Mouse (Mus musculus) hindbrain, embryonic 15.5 days (tissue): ENCODE measurements around the gene Ccdc13. TPM values are rescaled to one million over a fixed set of nuclear protein-coding genes. Genes with fewer than 3 reads are reported as not detected.
A peak's percentile ranks its signal among the peaks of the same experiment; 100 is the strongest.

ENCODE experiments used
- ATAC-seq: fragments of 200-750 bp; cut with Nextera tagmentation; 2 replicates; pipeline ENCODE4 v1.8.0; 2017; ENCODE audit warnings: low read depth, moderate number of reproducible peaks, moderate TSS enrichment; ENCODE audit not compliant: low FRiP score
- H3K27ac ChIP-seq: fragments of 300-500 bp; sonication (generic); replicated peaks from 2 replicates; pipeline ENCODE4 v1.5.1; 2015; ENCODE audit warnings: mild to moderate bottlenecking, inconsistent platforms
- H3K27me3 ChIP-seq: fragments of 300-500 bp; sonication (generic); 2 replicates; pipeline ENCODE4 v1.6.1; 2015; ENCODE audit warnings: control low read depth, inconsistent platforms
- H3K36me3 ChIP-seq: fragments of 300-500 bp; sonication (generic); 2 replicates; pipeline ENCODE4 v1.6.1; 2015; ENCODE audit warnings: control low read depth, inconsistent platforms
- H3K4me1 ChIP-seq: fragments of 300-500 bp; sonication (generic); replicated peaks from 2 replicates; pipeline ENCODE4 v1.6.1; 2015; ENCODE audit warnings: control low read depth, inconsistent platforms
- H3K4me2 ChIP-seq: fragments of 300-500 bp; sonication (generic); 2 replicates; pipeline ENCODE4 v1.6.1; 2015; ENCODE audit warnings: moderate library complexity, mild to moderate bottlenecking, inconsistent platforms
- H3K4me3 ChIP-seq: fragments of 300-500 bp; sonication (generic); 2 replicates; pipeline ENCODE4 v1.5.1; 2015; ENCODE audit warnings: mild to moderate bottlenecking, inconsistent platforms
- H3K9ac ChIP-seq: fragments of 300-500 bp; sonication (generic); 2 replicates; pipeline ENCODE4 v1.6.1; 2015; ENCODE audit warnings: inconsistent platforms
- H3K9me3 ChIP-seq: fragments of 300-500 bp; sonication (generic); 2 replicates; pipeline ENCODE4 v1.6.1; 2016; ENCODE audit warnings: control low read depth, inconsistent platforms
- WGBS: fragments of 180-500 bp; shearing (Covaris S2); methylation state at CpG from one replicate; pipeline ENCODE4 v1.1.7; 2015; 5-methylcytosine and 5-hydroxymethylcytosine counted together
- polyA plus RNA-seq: library from polyadenylated mRNA; unstranded; fragments of >200 nt; fragmentation: Nextera tagmentation; extraction: Ambion mirVana; gene quantifications from 2 replicates; pipeline ENCODE4 v1.2.1, GENCODE M21; 2015

Gene Ccdc13
- polyA plus RNA-seq, 1 experiment from 2014 or later: 3.5 TPM

DNA sequence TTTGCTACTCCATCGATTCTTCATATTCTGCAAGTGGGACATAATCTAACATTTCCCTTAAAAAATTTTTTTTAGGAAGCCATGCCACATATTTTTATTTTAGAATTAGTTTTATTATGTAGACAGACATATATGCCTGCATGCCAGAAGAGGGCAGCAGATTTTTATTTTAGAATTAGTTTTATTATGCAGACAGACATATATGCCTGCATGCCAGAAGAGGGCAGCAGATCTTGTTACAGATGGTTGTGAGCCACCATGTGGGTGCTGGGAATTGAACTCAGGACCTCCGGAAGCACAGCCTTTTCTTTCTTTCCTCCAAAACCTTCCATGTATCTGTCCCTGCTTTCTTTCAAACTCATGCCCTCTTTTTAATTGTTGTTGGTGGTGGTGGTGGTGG lies 3.7 kb upstream of the Ccdc13 start:
- H3K9ac ChIP-seq: no peak overlapping the region
- no peaks in the 10 kb centered on the region for H3K9me3 ChIP-seq
- H3K4me2 ChIP-seq: no peak overlapping the region
- 100% methylated on average over 2 of the region's 2 CpGs for WGBS
- no peaks in the 10 kb centered on the region for H3K27me3 ChIP-seq
- no peak for ATAC-seq
- H3K27ac ChIP-seq: no peak overlapping the region
- peaks cover 10% of the 10 kb centered on the region for H3K4me1 ChIP-seq
- H3K36me3 ChIP-seq: no peaks in the 10 kb centered on the region
- H3K4me3 ChIP-seq: no peak overlapping the region

GRCm38 (mm10) chr9:121839622-121839965 lies 333 bp upstream of the Ccdc13 start:
- no peaks in the 10 kb centered on the region for H3K9me3 ChIP-seq
- peak overlapping the region; percentile 80 for H3K4me2 ChIP-seq
- H3K27ac ChIP-seq: no peak overlapping the region
- H3K27me3 ChIP-seq: no peaks in the 10 kb centered on the region
- peak overlapping the region; percentile 55 for H3K4me3 ChIP-seq
- no peak; the same call in none of the 2 replicates for ATAC-seq
- WGBS: 32% methylated on average over 7 of the region's 7 CpGs
- peak overlapping the region; percentile 47 for H3K9ac ChIP-seq
- H3K4me1 ChIP-seq: peaks cover 10% of the 10 kb centered on the region
- no peaks in the 10 kb centered on the region for H3K36me3 ChIP-seq

DNA sequence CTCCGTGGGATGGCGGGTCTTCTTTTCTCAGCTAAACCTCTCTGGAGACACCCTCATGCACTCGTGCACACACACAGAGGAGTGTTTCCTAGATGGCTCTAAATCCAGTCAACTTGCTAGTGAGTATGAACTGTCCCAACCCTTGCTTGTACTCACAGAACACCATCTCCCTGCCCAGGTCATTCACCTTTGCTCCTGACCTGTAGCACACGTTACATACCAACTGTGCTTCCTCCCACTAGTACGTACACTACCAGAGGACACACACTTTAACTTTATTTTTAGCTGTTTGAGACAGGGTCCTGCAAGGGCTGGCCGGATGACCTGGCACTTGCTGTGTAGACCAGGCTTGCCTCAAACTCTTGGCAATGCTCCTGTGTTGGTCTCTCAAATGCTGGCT lies 1.3 kb downstream of the Ccdc13 start:
- Histone ChIP-seq H3K4me1 (peaks cover 10% of the 10 kb centered on the region), H3K4me3 (no peak overlapping the region), H3K9ac (no peak overlapping the region), H3K4me2 (no peak overlapping the region), H3K36me3 (no peaks in the 10 kb centered on the region), H3K27me3 (no peaks in the 10 kb centered on the region), H3K9me3 (no peaks in the 10 kb centered on the region), H3K27ac (no peak overlapping the region)
- 90% methylated on average over 6 of the region's 6 CpGs for WGBS
- ATAC-seq: no peak

- no peaks in the 10 kb centered on the region for H3K27me3 ChIP-seq
- no peak for ATAC-seq
These were observed 5.4 kb downstream of the Ccdc13 start for GRCm38 (mm10) chr9:121833825-121834224.

GRCm38 (mm10) chr9:121830956-121831293 lies 8.3 kb downstream of the Ccdc13 start:
- H3K36me3 ChIP-seq: no peaks in the 10 kb centered on the region
- H3K27me3 ChIP-seq: no peaks in the 10 kb centered on the region
- 34% methylated on average over 6 of the region's 6 CpGs for WGBS
- no peak overlapping the region for H3K4me3 ChIP-seq
- ATAC-seq: 0 out of 2 replicates have a peak, but pooled peaks have one; percentile 52
- no peaks in the 10 kb centered on the region for H3K9me3 ChIP-seq
- H3K4me1 ChIP-seq: no peaks in the 10 kb centered on the region
- H3K9ac ChIP-seq: no peak overlapping the region
- no peak overlapping the region for H3K4me2 ChIP-seq
- H3K27ac ChIP-seq: no peak overlapping the region

More at GRCm38 (mm10) chr9:121833825-121834224, 5.4 kb downstream of the Ccdc13 start:
- H3K9ac ChIP-seq: no peak overlapping the region
- no peaks in the 10 kb centered on the region for H3K36me3 ChIP-seq
- 87% methylated on average over 11 of the region's 11 CpGs for WGBS
- no peak overlapping the region for H3K4me3 ChIP-seq
- H3K4me2 ChIP-seq: no peak overlapping the region
- H3K9me3 ChIP-seq: no peaks in the 10 kb centered on the region
- peaks cover 1% of the 10 kb centered on the region for H3K4me1 ChIP-seq
- H3K27ac ChIP-seq: no peak overlapping the region

GRCm38 (mm10) chr9:121830243-121830955 lies 8.9 kb downstream of the Ccdc13 start:
- ATAC-seq: no peak
- H3K27me3 ChIP-seq: no peaks in the 10 kb centered on the region
- no peaks in the 10 kb centered on the region for H3K9me3 ChIP-seq
- no peak overlapping the region for H3K4me3 ChIP-seq
- no peak overlapping the region for H3K9ac ChIP-seq
- 79% methylated on average over 6 of the region's 6 CpGs for WGBS
- H3K4me1 ChIP-seq: no peaks in the 10 kb centered on the region
- no peak overlapping the region for H3K27ac ChIP-seq
- no peak overlapping the region for H3K4me2 ChIP-seq
- H3K36me3 ChIP-seq: no peaks in the 10 kb centered on the region

DNA sequence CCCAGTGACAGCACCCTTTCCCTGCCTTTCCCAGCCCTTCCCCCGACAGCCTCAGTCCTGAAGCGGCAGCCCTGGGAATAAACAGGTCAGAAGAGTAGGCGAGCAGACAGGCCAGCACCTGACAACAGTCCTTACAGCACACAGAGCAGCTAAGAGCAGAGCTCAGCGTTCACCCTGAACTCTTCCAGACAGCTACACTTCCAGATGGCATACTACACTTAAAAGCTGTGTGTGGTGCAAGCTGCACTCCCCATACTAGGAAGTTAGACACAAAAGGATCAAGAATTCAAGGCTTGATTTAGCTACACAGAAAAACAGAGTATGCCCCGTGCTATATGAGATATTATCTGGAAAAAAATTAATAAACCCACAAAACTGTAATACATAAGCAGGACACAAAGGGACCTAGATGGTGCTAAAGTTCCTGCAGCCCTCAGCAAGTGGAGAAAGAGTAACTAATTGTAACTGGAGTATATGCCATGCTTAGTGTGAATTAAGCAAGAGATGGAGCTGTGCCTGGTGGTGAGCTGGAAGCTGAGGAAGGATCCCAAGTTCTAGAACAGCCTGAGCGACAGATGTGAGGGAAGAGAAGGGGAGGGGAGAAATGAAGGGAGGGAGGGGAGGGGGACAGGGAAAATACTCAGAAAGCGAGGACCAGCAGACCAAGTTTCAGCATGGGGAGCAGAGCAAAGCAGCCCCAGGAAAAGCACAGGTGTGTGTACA lies 9.8 kb downstream of the Ccdc13 start:
- no peaks in the 10 kb centered on the region for H3K9me3 ChIP-seq
- H3K27me3 ChIP-seq: no peaks in the 10 kb centered on the region
- H3K36me3 ChIP-seq: no peaks in the 10 kb centered on the region
- H3K9ac ChIP-seq: no peak overlapping the region
- no peak for ATAC-seq
- no peaks in the 10 kb centered on the region for H3K4me1 ChIP-seq
- WGBS: 73% methylated on average over 7 of the region's 7 CpGs
- no peak overlapping the region for H3K27ac ChIP-seq
- no peak overlapping the region for H3K4me3 ChIP-seq
- H3K4me2 ChIP-seq: no peak overlapping the region

GRCm38 (mm10) chr9:121828314-121828713 lies 10.9 kb downstream of the Ccdc13 start:
- no peak for ATAC-seq
- Histone ChIP-seq H3K4me3 (no peak overlapping the region), H3K36me3 (no peaks in the 10 kb centered on the region), H3K4me2 (no peak overlapping the region), H3K9me3 (no peaks in the 10 kb centered on the region), H3K27me3 (no peaks in the 10 kb centered on the region), H3K9ac (no peak overlapping the region), H3K4me1 (peaks cover 8% of the 10 kb centered on the region), H3K27ac (no peak overlapping the region)
- 72% methylated on average over 6 of the region's 6 CpGs for WGBS

- WGBS: 93% methylated on average over 3 of the region's 3 CpGs
- Histone ChIP-seq H3K9ac (no peak overlapping the region), H3K9me3 (no peaks in the 10 kb centered on the region), H3K4me3 (no peak overlapping the region), H3K27me3 (no peaks in the 10 kb centered on the region), H3K4me2 (no peak overlapping the region), H3K4me1 (peaks cover 20% of the 10 kb centered on the region), H3K36me3 (no peaks in the 10 kb centered on the region), H3K27ac (no peak overlapping the region)
- no peak for ATAC-seq
These were observed 12.9 kb downstream of the Ccdc13 start for GRCm38 (mm10) chr9:121826356-121826755.

GRCm38 (mm10) chr9:121823991-121824390 lies 15.3 kb downstream of the Ccdc13 start:
- no peaks in the 10 kb centered on the region for H3K27me3 ChIP-seq

GRCm38 (mm10) chr9:121823051-121823450 lies 16.2 kb downstream of the Ccdc13 start:
- 66% methylated on average over 1 of the region's 1 CpGs for WGBS
- Histone ChIP-seq H3K9me3 (no peaks in the 10 kb centered on the region), H3K4me2 (no peak overlapping the region), H3K27me3 (no peaks in the 10 kb centered on the region), H3K4me3 (no peak overlapping the region), H3K36me3 (no peaks in the 10 kb centered on the region), H3K4me1 (peaks cover 27% of the 10 kb centered on the region), H3K27ac (peak overlapping the region; percentile 76), H3K9ac (no peak overlapping the region)
- no peak for ATAC-seq

More at GRCm38 (mm10) chr9:121823991-121824390, 15.3 kb downstream of the Ccdc13 start:
- Histone ChIP-seq H3K4me2 (no peak overlapping the region), H3K9ac (no peak overlapping the region), H3K27ac (0 out of 2 replicates have a peak overlapping the region, but pooled peaks have one; percentile 76), H3K36me3 (no peaks in the 10 kb centered on the region), H3K9me3 (no peaks in the 10 kb centered on the region), H3K4me3 (no peak overlapping the region), H3K4me1 (peaks cover 27% of the 10 kb centered on the region)
- WGBS: 48% methylated on average over 7 of the region's 7 CpGs
- ATAC-seq: peak; percentile 35; the same call in 1 of the 2 replicates

DNA sequence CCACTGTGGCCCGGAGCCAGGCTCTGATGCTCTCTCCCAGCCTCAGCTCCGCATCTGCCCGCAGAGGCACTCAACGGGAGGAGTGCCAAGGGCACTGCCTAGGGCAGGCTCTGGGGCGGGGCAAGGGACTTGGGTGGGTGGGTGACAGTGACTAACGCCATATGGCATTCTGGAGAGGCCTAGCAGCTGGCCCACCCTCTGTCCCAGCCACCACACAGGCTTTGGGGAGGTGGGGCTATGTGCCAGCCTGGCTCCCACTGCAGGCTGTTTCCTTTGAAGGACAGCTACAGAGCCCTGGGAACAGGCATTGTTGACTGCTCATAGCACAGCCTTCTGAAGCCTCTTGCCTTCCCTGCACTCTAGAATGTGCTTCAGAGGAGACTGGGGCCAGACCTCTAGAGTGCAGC lies 16.7 kb downstream of the Ccdc13 start:
- H3K9me3 ChIP-seq: no peaks in the 10 kb centered on the region
- H3K4me3 ChIP-seq: no peak overlapping the region
- H3K4me2 ChIP-seq: no peak overlapping the region
- no peaks in the 10 kb centered on the region for H3K27me3 ChIP-seq
- peak; percentile 77 for ATAC-seq
- H3K27ac ChIP-seq: peak overlapping the region; percentile 76
- H3K36me3 ChIP-seq: no peaks in the 10 kb centered on the region
- no peak overlapping the region for H3K9ac ChIP-seq
- WGBS: 42% methylated on average over 6 of the region's 6 CpGs
- peaks cover 27% of the 10 kb centered on the region for H3K4me1 ChIP-seq
